Mouse (Mus musculus): ENCODE measurements around the gene Olfr370.

DNA sequence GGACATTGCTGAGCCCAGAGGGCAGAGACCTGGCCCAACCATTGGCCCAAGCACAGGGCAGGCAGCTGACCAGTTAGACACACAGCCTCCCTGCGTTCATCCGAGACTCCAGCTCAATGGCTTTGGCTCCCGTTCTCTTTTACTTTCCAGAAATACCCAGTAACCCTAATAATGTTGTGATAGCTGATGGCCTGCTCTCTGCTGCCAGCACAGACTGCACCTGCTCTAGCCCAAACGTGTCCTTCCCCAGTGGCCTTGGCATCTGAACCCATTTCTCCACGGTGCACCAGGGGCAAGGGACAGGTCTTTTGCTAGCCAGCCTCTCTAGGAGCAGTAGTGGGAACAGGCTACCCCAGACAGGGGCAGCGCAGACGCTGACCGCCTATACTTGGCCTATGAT, 45.2 kb downstream of the Olfr370 start:
- TF ChIP-seq POLR2A (IDR thresholded peaks at IDR 0.05; ENCODE audit: low read depth, low read length) (no peak), CTCF (IDR thresholded peaks at IDR 0.05; ENCODE audit: extremely low read depth, insufficient read depth, insufficient read length, insufficient replicate concordance) (no peak)
